Mouse (Mus musculus): Measurements from ENCODE around the gene Thsd1.

Thsd1 gene

DNA sequence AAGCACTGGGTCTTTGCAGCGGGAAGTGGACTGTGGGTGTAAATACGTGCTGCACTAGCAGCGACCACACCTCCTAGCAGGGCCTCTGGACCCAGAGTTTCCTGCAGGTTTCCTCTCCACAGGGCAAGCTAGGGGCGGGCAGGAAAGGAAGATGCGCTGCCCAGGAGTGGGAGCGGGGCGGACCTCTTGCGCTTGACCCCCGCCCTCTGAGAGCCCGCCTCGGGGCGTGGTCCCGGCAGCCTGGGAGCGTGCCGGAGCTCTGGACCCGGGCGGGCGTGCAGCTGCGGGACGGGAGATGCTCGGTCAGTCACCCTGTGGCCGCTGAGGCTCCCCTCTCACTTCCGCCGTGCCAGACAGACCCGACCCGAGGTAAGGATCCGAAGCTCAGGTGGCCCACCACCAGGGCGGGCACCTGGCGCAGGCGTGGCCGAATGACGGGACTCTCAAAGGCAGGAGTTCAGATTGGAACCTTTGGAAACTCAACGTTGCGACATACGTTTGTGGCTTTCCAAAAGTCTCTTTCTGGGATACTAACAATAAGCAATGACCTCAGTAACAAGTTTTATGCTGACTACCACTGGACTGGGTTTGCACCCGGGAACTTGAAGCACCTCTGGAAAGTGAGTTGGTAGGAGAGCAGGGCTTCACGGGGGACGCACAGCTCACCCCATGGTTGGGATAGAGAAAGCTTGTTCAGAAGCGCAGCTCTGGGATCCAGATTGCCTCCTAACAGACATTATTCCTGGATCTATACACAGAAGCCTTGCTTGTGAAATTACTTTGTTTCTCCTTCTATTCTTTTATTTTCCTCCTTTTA lies at the start of gene Thsd1:
Thsd1 (plus strand) TSS at position 253 of the 817 bp plus-strand sequence.
- DNase-seq (ENCODE audit: low read depth in 1 of 2, low spot score in 2 of 2), result no peak

DNA sequence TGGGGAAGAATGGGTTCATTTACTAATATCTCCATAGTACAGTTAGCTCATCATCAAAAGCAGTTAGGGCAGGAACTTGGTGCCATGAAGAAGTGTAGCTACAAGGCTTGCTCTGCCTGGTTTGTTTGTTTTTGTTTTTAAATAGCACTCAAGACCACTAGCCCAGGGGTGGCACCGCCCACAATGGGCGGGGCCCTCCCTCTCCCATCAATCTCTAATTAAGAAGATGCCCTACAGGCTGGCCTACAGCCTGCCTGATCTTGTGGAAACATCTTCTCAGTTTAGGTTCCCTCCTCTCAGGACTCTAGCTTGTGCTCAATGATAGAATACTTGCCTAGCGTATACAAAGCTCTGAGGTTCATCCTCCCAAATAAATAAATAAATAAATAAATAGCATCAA lies 42.2 kb upstream of the Thsd1 start:
- DNase-seq (ENCODE audit: low read depth in 1 of 2, low spot score in 2 of 2), result no peak

DNA sequence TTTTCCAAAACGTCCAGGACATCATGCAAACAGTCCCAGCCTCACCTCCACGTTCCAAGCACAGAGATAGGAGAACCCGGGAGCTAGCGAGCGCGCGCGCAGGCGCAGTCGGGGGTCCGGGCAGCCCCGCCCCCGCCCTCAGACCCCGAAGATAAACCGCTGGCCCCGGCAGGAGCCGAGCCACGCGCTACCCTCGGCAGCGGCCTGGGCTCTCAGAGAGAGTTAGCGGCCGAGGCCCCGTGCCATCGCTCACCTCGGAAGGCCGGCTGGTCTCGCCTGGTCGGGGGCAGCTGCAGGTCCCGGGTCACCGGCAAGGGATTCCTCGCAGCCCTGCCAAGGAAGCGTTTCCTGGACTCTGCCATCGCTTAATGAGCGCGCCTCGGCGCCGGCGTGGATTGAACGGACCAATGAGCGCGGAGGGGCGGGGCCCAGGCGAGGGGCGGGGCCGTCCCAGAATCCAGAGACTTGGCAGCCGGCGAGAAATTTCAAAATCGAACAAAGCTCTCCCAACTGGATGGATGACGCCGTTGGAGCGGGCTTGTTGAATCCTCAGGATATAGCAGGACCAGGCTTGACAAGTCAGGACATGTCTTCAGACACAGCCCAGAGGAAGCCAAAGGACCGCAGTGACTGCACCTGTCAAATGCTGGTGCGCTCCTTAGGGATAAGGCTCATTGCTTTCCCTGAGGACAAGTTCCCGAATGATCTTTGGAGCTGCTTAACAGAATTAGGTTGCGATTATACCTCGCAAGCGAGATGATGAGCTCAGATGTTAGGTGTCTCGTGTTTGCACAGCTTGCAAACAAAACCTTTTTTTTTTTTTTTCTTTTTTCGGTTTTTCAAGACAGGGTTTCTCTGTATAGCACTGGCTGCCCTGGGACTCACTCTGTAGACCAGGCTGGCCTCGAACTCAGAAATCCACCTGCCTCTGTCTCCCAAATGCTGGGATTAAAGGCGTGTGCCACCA lies 41.4 kb upstream of the Thsd1 start, which contains the start of gene Ckap2:
Ckap2 (minus strand) TSS at position 389 of the 967 bp plus-strand sequence.
- DNase-seq (ENCODE audit: low read depth in 1 of 2, low spot score in 2 of 2), result peak; percentile 53 to 63

DNA sequence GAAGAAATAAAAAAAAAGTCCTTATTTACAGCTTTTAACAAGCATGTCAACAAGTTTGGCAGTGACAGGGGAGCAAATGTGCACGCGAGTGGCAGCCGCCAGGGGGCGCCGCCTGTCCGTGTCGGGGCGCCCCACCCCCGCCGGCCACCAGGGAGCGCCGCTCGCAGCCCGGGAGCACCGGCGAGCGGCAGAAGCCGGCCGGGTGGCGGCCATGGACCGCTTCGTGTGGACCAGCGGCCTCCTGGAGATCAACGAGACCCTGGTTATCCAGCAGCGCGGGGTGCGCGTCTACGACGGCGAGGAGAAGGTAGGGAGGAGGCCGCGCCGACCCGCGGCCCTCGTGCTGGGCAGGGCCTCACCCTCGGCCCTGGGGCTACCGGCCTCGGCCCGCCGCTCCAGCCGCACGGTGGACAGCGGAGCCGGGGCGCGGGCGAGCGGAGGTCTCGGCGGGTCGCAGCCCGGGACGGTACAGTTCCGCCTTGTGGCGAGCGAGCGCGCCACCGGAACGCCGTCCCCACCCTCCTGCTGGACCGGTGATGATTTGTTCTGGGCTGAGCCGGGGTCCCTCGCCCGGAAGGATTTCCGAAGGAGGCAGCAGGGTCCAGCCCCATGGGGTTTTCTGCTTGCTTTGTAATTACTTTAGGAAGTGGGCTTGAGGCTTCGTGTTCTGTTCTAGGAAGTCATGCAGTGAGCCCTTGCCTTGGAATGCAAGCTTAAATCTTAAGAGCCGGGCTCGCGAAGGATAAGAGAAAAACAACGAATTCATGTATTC lies 34.3 kb upstream of the Thsd1 start, which contains the start of gene Vps36:
Vps36 (plus strand) TSS at position 150 of the 772 bp plus-strand sequence.
- peak; percentile 55 to 80 for DNase-seq (ENCODE audit: low read depth in 1 of 2, low spot score in 2 of 2)

DNA sequence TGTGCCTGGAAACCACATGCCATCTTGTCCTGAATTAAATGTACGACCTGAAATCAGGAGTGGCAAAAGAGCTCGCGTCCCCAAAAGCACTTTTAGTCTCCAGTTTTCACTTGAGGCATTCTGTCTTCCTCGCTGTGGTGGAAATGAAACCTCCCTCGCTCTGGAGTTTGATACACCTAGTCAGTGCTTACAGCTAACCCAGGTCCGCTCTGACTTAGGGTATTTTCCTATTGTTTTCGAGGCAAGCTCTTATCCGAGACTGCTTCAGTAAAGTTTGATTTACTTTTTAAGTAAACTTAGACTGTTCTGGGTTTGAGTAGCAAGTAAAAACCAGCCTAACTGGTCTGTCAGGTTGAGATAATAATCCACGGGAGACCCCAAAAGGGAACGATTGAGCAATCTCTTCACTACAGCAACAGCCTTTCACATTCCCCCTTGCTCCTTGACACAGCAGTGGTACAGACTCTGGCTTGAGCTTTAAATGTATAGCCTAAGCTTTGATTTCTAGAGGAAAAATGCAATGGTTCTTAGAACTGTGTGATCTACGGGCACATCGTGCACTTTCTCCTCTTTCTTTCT lies 33.6 kb upstream of the Thsd1 start:
- no peak for DNase-seq (ENCODE audit: low read depth in 1 of 2, low spot score in 2 of 2)

DNA sequence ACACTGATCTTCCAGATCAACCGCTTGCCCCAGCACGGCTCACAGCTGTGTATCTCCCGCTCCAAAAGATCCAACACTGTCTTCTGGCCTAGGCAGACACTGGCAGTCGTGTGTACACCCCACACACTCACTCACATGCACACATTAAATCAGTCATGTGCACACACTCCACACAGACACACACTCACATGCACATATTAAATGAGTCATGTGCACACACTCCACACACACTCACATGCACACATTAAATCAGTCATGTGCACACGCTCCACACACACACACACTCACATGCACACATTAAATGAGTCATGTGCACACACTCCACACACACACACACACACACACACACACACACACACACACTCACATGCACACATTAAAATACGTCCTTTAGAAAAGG lies 29.2 kb upstream of the Thsd1 start:
- no peak for DNase-seq (ENCODE audit: low read depth in 1 of 2, low spot score in 2 of 2)

DNA sequence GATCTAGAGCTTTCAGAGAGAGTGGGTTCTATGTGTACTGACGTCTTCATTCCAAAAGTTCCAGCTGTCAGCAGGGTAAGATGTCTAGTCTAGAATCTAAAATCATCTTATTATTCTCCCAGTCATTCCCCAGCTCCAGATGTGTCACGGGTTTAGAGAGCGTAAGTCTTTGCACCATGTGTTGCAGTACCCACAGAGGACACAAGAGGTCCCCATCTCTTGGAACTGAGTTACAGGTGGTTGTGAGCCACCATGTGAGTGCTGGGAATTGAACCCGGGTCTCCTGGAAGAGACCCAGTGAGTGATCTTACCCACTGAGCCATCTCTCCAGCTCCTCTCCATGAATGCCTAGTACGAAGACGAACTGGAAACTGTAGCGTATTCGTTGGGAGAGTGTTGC lies 27.6 kb upstream of the Thsd1 start:
- DNase-seq (ENCODE audit: low read depth in 1 of 2, low spot score in 2 of 2), result no peak

DNA sequence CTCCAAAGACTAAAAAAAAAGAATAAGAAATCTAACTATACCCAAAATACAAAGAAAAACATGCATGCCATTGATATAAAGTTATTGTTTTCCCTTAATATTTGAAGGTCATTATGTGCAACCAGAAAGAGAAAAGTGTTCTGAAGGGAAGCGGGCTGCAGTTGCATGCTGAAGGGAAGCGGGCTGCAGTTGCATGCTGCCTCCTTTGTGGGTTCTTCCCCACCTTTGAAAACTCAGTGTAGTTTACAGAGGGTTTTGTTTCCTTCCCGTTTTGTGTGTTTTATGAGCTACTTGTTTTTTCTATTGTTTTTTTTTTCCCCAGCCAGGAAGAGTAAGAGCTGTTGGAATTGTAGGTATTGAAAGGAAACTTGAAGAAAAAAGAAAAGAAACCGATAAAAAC lies 19.6 kb upstream of the Thsd1 start:
- DNase-seq (ENCODE audit: low read depth in 1 of 2, low spot score in 2 of 2), result no peak

DNA sequence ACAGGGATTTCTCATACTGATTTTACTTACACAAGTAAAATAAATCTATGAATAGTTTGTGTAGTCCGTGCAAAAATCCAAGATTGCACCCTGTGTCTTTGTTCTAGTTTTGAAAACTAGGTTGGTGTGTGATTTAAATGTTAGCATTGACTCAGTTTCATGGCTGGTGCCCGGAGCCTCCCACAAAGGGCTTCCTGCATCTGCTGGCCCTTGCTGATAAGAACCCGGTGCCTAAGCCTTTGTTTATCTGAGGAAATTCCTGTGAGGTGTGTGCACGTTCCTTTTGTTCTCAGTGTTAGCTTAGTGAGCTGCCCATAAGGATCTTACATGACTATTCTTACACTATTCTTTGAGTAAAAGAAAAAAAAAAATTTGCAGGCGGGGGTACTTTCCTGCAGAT lies 18.1 kb upstream of the Thsd1 start:
- DNase-seq (ENCODE audit: low read depth in 1 of 2, low spot score in 2 of 2), result no peak

DNA sequence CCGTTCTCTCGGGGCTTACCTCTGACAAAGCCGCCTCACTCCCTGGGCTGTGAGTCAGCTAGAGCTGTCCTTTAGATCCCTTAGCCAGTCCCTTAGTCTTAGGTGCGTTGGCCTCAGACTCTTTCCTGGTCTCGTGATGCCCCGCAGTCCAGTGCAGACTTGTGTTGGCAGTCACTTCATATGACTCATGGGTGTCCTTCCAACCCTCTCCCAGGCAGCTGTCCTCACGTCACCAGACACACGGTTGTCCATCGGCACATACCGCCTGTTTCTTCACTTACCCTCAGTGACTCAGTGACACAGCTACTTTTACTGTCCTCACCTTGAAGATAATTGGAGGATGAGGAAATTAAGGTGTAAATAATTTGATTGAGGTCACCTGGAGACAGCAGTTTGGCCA lies 12.3 kb upstream of the Thsd1 start:
- DNase-seq (ENCODE audit: low read depth in 1 of 2, low spot score in 2 of 2), result no peak

DNA sequence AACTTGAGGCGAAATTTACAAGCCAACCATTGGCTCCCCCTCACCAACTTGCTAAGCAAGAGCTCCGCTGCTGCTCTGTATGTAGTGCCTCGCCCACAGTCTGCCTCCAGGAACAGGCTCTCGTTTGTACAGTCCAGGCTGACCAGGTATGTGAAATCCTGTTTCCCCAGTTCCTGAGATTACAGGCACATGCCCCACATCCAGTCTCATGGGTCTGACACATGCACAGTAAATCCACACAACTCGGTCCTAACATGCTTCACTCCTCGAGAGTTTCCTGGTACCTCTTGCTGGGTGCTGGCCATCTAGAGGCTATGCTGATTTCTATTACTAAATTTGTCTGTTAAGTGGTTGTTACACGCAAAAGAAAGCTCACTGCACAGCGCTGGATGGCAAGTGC lies 752 bp upstream of the Thsd1 start:
- no peak for DNase-seq (ENCODE audit: low read depth in 1 of 2, low spot score in 2 of 2)

DNA sequence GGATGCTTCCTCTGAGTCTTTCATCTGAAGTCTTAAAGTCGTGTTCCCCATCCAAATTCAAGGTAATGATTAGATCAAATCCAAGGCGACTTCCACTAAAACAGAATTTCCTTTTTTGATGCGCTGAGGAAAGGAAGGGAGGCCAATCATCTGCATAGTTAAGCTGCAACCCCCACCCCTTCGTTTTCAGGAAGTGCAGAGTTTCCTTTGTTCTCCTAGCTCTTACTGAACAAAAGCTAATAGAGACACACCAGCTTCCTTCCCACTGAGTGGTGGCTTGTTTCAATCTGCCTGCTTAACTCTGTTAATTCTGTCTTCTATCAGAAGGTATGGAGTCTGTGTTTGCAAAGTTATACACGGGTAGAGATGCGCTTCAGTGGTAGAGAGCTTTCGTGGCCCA lies 1.5 kb downstream of the Thsd1 start:
- DNase-seq (ENCODE audit: low read depth in 1 of 2, low spot score in 2 of 2), result no peak

DNA sequence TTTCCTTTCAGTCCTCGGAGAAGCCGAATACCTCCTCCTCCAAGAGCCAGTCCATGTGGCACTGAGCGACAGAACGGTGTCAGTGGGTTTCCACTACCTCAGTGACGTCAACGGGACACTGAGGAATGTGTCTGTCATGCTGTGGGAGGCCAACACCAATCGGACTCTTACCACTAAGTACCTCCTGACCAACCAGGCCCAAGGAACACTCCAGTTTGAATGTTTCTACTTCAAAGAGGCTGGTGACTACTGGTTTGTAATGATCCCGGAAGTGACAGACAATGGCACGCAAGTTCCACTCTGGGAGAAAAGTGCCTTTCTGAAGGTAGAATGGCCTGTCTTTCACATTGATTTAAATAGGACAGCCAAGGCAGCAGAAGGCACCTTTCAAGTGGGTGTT lies 15.9 kb downstream of the Thsd1 start:
- DNase-seq (ENCODE audit: low read depth in 1 of 2, low spot score in 2 of 2), result no peak

DNA sequence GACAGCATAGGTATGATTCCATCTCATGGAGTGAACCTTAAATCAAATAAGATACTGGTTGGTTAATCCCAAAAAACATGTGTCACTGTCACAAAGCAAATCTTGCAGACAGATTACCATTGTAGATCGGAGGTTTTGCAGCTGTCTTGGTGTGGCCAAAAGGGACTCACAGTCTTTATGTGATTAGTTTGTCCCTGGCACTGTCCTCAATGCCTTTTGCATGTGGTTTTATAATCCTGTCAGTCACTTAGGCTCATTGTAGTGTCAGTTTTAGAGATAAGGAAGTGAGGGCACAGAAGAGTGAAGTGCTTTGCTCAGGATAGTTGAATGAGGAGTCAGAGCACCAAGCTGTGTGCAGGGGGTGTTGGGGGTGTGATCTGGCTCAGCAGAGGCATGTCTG lies 18.6 kb downstream of the Thsd1 start:
- no peak for DNase-seq (ENCODE audit: low read depth in 1 of 2, low spot score in 2 of 2)

DNA sequence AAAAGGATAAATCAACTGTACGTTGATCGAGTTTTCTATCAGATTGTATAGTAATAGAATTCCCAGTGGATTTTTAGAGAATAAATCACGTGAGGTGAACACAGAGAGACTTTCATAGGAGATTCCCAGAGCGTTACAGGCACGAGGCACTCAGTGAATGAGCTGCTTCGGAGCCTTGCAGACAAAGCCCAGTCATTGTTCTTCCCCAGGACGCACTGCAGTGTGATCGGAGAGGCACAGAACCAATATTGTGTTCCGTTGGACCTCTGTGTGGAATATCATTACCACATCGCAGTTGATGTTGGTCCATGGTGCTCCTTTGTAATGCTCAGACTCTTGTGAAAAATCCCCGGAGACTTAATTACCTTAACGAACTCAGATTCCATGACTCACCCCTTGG lies 20.8 kb downstream of the Thsd1 start:
- no peak for DNase-seq (ENCODE audit: low read depth in 1 of 2, low spot score in 2 of 2)

DNA sequence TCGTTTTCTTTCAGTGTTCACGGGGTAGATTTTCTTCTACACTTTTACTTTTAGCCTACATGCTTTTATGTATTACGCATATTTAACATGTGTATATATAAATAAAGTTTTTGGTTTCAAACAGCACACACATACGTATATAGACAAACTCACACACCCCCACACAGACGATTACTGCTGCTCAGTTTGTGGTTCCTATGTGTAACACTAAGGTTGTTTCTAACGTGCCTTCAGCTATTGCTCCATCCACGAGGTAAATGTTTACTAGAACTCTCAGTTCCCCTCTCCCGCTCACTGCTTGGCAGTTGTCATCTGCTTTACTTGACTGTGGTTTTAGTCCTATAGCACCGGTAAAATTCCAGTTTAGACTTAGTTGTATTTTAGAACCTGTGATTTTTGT lies 22.0 kb downstream of the Thsd1 start:
- DNase-seq (ENCODE audit: low read depth in 1 of 2, low spot score in 2 of 2), result no peak

DNA sequence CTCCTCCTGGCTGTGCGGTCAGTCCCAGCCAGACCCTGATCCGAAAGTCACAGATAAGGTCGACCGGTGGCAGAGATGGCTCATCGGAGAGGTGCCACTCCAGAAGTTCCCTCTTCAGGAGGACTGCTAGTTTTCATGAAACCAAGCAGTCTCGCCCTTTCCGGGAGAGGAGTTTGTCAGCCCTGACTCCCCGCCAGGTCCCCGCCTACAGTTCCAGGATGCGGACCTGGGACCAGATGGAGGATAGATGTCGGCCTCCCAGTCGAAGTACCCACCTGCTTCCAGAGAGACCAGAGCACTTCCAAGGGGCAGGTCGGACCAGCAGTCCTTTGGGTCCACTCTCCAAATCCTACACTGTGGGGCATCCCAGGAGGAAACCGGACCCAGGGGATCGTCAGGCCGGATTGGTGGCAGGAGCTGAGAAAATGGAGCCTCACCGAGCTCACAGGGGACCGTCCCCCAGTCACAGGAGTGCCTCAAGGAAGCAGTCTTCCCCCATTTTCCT lies 31.9 kb downstream of the Thsd1 start:
- no peak for DNase-seq (ENCODE audit: low read depth in 1 of 2, low spot score in 2 of 2)

DNA sequence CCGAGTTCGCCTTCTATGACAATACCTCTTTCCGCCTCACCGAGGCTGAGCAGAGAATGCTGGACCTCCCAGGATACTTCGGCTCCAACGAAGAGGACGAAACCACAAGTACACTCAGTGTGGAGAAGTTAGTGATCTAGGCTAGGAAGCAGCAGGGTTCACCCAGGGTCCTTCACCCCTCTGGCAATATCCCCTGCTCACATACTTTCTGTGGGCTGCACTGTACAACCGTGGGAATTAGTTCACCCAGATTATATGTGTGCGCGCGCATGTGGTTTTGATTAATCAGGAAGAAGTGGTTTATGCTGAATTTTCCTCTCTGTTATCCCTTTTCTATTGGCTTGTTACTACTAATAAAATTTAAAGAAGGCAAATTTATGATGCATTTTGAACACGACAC lies 32.4 kb downstream of the Thsd1 start:
- DNase-seq (ENCODE audit: low read depth in 1 of 2, low spot score in 2 of 2), result no peak

DNA sequence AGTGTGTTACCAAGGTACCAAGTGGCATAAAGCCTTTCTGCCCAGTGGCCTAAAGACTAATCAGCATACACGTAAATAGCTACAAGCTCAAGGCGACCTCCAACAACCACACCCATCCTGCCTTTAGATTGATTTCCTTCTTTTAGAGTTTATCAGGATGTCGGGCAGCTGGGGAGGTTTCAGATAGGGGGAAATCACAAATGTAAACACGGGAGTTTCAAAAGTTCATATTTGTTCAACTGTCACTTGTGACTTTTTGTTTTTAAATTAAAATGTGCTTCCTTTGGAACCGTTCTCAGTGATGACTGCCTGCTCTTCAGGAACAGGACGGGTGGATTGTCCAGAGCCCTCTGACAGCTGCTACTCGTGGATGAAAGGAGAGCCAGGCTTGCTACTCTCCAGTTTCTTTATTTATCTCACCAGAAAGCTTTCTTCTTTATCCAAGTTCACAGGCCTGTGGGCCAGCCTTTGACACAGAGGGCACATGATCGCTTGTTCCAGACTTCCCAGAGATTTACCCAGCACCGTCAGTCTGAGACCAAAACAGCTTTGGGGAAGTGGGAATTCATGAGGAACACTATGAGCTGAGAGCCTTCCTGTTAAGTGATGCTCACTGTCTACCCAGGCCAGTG lies 33.1 kb downstream of the Thsd1 start:
- no peak for DNase-seq (ENCODE audit: low read depth in 1 of 2, low spot score in 2 of 2)

DNA sequence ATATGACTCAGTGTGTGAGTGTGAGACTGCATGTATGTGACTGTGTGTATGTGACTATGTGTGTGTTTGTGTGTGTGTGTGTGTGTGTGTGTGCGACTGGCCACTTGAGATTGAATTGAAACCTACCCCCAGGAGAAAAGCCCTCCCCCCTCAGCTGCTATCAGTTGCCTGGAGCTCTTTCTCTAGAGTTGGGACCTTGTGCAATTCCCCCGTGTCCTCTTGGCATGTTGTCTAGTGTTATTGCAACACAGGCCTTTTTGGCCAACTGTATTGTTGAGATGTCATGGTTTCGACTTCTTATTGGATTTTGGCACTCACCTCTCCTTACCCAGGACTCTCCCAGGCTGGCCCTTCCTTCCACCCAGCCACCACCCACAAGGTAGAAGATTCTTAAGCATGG lies 35.2 kb downstream of the Thsd1 start:
- DNase-seq (ENCODE audit: low read depth in 1 of 2, low spot score in 2 of 2), result no peak

Measured in monocyte, adult 2 months (primary cell).